Mouse (Mus musculus): ENCODE data around the gene Hc. TPM values are rescaled to one million over a fixed set of nuclear protein-coding genes. Genes with fewer than 3 reads are reported as not detected.
A peak's percentile ranks its signal among the peaks of the same experiment; 100 is the strongest.

Gene Hc
- total RNA-seq, 2 experiments from 2014 or later, result not detected

DNA sequence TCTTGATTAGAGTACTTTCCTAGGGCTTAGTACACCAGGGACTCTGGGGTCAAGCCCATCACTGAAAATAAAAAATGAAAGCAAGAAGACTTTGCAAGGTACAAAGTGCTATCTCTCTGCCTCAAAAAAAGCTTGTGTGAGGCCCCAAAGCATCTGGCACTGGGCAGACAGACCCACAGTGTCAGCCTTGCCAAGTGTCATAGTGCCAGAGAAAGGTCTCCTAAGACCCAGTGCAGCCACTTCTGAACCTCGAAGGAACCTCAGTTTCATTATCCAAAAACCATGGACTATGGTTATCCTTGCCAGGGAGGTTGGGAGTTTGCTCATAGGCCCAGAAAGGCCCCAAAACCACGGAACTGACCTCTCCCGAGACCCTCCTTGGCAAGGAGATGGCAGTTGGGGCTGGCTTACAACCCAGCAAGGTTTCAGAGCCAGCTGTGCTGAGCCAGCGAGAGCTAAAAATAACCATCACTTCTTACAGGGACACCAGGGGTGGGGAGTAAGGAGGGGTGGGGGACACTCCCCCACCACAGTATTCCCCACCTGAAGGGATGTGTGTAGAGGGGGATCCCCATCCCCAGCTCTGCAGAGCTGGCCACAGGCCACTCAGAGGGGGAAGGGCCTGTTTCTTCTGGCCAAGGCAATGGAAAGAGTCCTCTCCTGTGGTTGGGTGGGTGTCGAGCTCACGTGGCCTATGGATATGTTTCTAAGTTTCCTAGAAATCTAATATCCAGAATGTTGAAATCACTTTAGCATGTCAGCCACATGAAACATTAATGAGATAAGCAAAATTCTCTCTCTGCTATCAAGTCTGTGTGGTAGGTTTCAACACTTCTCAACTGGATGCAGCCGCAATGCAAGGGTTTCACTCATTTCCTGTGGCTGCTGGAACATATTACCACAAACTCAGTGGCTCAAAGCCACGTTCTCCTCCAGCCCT is 122.7 kb downstream of the Hc start:
- intact Hi-C loops (cut with DNase I), result no loop called here
- peak; percentile 65 for DNase-seq
- peak overlapping the region; percentile 61 for H3K27ac ChIP-seq
- peak overlapping the region; percentile 35 for H3K4me3 ChIP-seq
- no peak for TF ChIP-seq CTCF (IDR thresholded peaks at IDR 0.05)

DNA sequence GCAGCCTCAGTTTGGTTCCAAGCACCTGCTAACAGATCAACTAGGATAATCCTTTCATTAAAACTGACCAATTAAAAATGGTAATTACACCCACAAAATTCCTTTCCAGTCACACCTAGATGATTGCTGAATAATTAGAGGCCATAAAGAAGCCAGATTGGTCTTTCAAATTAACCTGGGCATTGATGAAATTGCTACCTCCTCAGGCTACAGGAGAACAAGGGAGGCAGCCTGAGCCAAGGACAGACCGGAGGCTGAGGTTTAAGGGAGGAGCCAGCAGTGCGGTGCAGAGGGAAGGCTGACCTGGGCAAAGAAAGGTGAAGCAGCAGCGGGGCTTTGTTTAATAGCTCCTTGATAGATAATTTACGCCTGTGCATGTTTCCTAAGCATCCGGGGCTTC is 123.8 kb downstream of the Hc start:
- TF ChIP-seq CTCF (IDR thresholded peaks at IDR 0.05), result no peak
- intact Hi-C loops (cut with DNase I), result no loop called here
- no peak overlapping the region for H3K4me3 ChIP-seq
- no peak for DNase-seq
- peak overlapping the region; percentile 61; the same call in 1 of the 2 replicates for H3K27ac ChIP-seq

Other genes starting within 250 kb of the Hc start
- 10 to 100 TPM; 52.5 to 53.2 TPM for gene Fbxw2, start 235.1 kb downstream of the Hc start, total RNA-seq (2021)
- under 1 TPM; 0.18 to 0.39 TPM for gene Gm34653, start 228.4 kb downstream of the Hc start, total RNA-seq (2021)
- gene Cutal, start 187.0 kb downstream of the Hc start, total RNA-seq (2021), result under 1 TPM; 0.17 to 0.69 TPM
- gene Psmd5, start 186.5 kb downstream of the Hc start, total RNA-seq (2021), result 10 to 100 TPM; 12.6 to 14.7 TPM
- gene Phf19, start 147.4 kb downstream of the Hc start, total RNA-seq (2021), result under 1 TPM; 0.54 to 0.61 TPM
- 1 to 10 TPM in 1 of 2 experiments, under 1 TPM in 1; 0.46 to 1.2 TPM for gene Traf1, start 99.7 kb downstream of the Hc start, total RNA-seq (2021)
- gene AI182371, start 40.1 kb upstream of the Hc start, total RNA-seq (2021), result not detected
- 1 to 10 TPM; 8.0 to 8.4 TPM for gene Cntrl, start 48.1 kb upstream of the Hc start, total RNA-seq (2021)
- 10 to 100 TPM; 87.9 to 91.5 TPM for gene Rab14, start 139.7 kb upstream of the Hc start, total RNA-seq (2021)
- 100 to 1,000 TPM; 676 to 777 TPM for gene Gsn, start 194.9 kb upstream of the Hc start, total RNA-seq (2021)

Measured in gastrocnemius, adult 2 months (tissue).